Mouse (Mus musculus) adrenal gland, adult 8-10 months (tissue): ENCODE measurements around the gene C730034F03Rik. TPM values are rescaled to one million over a fixed set of nuclear protein-coding genes. Genes with fewer than 3 reads are reported as not detected.
"Not testable (repeated sequence)": the region's sequence is repeated elsewhere in the genome, so short reads cannot be mapped to it uniquely, and the experiment has no call there.

Experiments
- DNase-seq: peaks from one replicate; pipeline ENCODE4 v3.0.0; 2022
- total RNA-seq, 4 experiments: library from RNA; stranded (reverse); gene quantifications; 2 replicates each; pipeline ENCODE4 v1.2.4; 2022

Gene C730034F03Rik
- 1 to 10 TPM; 1.1 to 2.3 (median 1.9) TPM for total RNA-seq

- DNase-seq = peak; percentile 93
Observed at GRCm38 (mm10) chr15:89429352-89430221, at the start of gene C730034F03Rik, which contains the start of the genes Gm44502 and Chkb. C730034F03Rik (plus strand) TSS chr15:89429589. Gm44502 (minus strand) TSS chr15:89429696. Chkb (minus strand) TSS chr15:89429908.

- no peak for DNase-seq
Observed at GRCm38 (mm10) chr15:89384617-89385016, 44.8 kb upstream of the C730034F03Rik start, which contains the start of gene Klhdc7b. Klhdc7b (plus strand) TSS chr15:89384917.

GRCm38 (mm10) chr15:89387127-89387526 is 42.3 kb upstream of the C730034F03Rik start:
- no peak for DNase-seq

GRCm38 (mm10) chr15:89390081-89390480 is 39.3 kb upstream of the C730034F03Rik start:
- no peak for DNase-seq

- DNase-seq = no peak
Observed at GRCm38 (mm10) chr15:89396883-89397282, 32.5 kb upstream of the C730034F03Rik start.

GRCm38 (mm10) chr15:89398146-89398545 is 31.2 kb upstream of the C730034F03Rik start:
- no peak for DNase-seq

GRCm38 (mm10) chr15:89399716-89400115 is 29.7 kb upstream of the C730034F03Rik start:
- no peak for DNase-seq

GRCm38 (mm10) chr15:89402471-89402870 is 26.9 kb upstream of the C730034F03Rik start:
- DNase-seq = no peak

- no peak for DNase-seq
Observed at GRCm38 (mm10) chr15:89404831-89405623, 24.4 kb upstream of the C730034F03Rik start.

GRCm38 (mm10) chr15:89406691-89407090 is 22.7 kb upstream of the C730034F03Rik start:
- no peak for DNase-seq

- no peak for DNase-seq
Observed at GRCm38 (mm10) chr15:89410118-89410517, 19.3 kb upstream of the C730034F03Rik start, which contains the start of gene Syce3. Syce3 (minus strand) TSS chr15:89410503.

- DNase-seq = no peak
Observed at GRCm38 (mm10) chr15:89415282-89415681, 14.1 kb upstream of the C730034F03Rik start.

GRCm38 (mm10) chr15:89421938-89422337 is 7.5 kb upstream of the C730034F03Rik start:
- no peak for DNase-seq

- no peak for DNase-seq
Observed at GRCm38 (mm10) chr15:89424621-89425020, 4.8 kb upstream of the C730034F03Rik start.

GRCm38 (mm10) chr15:89425711-89426121 is 3.7 kb upstream of the C730034F03Rik start, which contains the start of gene Cpt1b:
Cpt1b (minus strand) TSS chr15:89425863.
- no peak for DNase-seq

- no peak for DNase-seq
Observed at GRCm38 (mm10) chr15:89426716-89427115, 2.7 kb upstream of the C730034F03Rik start.

- no peak for DNase-seq
Observed at GRCm38 (mm10) chr15:89428136-89428790, 1.1 kb upstream of the C730034F03Rik start.

- no peak for DNase-seq
Observed at GRCm38 (mm10) chr15:89428821-89429351, 503 bp upstream of the C730034F03Rik start.

- DNase-seq = no peak
Observed at GRCm38 (mm10) chr15:89430341-89430740, 952 bp downstream of the C730034F03Rik start.

GRCm38 (mm10) chr15:89430771-89431170 is 1.4 kb downstream of the C730034F03Rik start:
- not testable (repeated sequence) for DNase-seq

- DNase-seq = no peak
Observed at GRCm38 (mm10) chr15:89431271-89431670, 1.9 kb downstream of the C730034F03Rik start.

GRCm38 (mm10) chr15:89431806-89432205 is 2.4 kb downstream of the C730034F03Rik start:
- no peak for DNase-seq
